In the genomic region with DNA sequence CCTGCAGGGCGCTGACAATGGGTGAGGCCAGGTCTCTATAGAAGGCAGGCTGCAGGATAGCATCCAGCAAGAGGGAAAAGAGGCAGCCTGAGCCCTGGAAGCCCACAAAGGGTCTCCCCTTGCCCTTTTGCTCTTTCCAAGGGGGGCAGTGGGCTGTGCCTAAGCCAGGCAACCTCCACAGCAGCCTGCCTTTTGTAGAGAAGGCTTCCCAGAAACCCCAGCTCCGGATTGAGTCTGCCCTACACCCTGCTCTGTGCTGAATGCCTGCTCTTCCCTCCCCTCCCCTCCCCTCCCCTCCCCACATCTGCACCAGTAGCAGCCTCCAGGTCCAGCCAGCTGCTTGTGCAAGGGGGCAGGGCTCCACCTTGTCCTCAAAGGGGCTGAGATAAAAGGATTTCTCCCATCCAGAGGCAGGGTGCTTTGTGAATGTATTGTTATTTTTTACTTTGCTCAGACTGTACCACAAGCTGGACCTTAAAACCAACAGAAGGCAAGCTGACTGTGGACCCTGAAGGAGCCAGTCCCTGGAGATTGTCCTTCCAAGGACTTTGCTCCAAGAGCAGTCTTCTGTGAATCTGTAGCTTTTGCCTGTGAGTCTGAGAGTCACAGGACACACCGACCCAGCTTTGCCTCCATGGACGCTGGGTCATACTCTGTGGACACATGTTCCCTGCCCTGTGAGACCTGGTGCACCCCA, we compare ENCODE assay signal across 11 mouse cellular contexts.
DNase-seq lines count a peak whose midpoint lies in the region; ATAC-seq and TF ChIP-seq lines count a peak whose summit lies in the region.
"Had no signal": no experiment of that assay in that cellular context is flagged by ENCODE, and none has a peak within 500 bp of the region (broad histone marks: within the 10 kb centered on the region; RNA-seq: fewer than 3 reads in every experiment).

No protein-coding gene starts in this region.

- WGBS in kidney, adult 2 months, result 5% methylated on average over 4 of the region's 4 CpGs
- WGBS in kidney, embryonic 14.5 days, result 7% methylated on average over 4 of the region's 4 CpGs
- 8% methylated on average over 4 of the region's 4 CpGs for WGBS in neural tube, embryonic 13.5 days

- H3K9me3 ChIP-seq in kidney, embryonic 14.5 days (ENCODE audit: control insufficient read depth, low read length), result no peaks in the 10 kb centered on the region
- no peaks in the 10 kb centered on the region for H3K9me3 ChIP-seq in neural tube, embryonic 13.5 days

- ATAC-seq in kidney, embryonic 14.5 days (ENCODE audit: low FRiP score, low TSS enrichment), result no peak
- ATAC-seq in neural tube, embryonic 13.5 days (ENCODE audit: low read depth), result peak; percentile 46; the same call in 1 of the 2 replicates
- no peak for ATAC-seq in cerebellum, adult (ENCODE audit: insufficient number of reproducible peaks, low FRiP score, low TSS enrichment)

- no peak overlapping the region for H3K9ac ChIP-seq in kidney, embryonic 14.5 days (ENCODE audit: low read depth, low read length)
- no peak overlapping the region for H3K9ac ChIP-seq in neural tube, embryonic 13.5 days

- peak; percentile 62 for DNase-seq in kidney, adult 2 months
- DNase-seq in embryo, embryonic 9.5 days (ENCODE audit: extremely low spot score), result peak; percentile 61
- DNase-seq in kidney, adult 9 months, result peak; percentile 56
- no peak for DNase-seq in right cerebral cortex, postnatal 36 days (ENCODE audit: low spot score in 2 of 2)
- DNase-seq: heart, postnatal 14 days; lung, adult 2 months; right cerebral cortex, postnatal 14 days had no signal

- no peak overlapping the region for H3K4me2 ChIP-seq in kidney, embryonic 14.5 days (replicated peaks; ENCODE audit: low read depth, low read length)
- peak overlapping the region; percentile 47 for H3K4me2 ChIP-seq in neural tube, embryonic 13.5 days

- no peak overlapping the region for H3K4me3 ChIP-seq in kidney, adult 2 months (ENCODE audit: insufficient read depth, low read depth, low read length)
- no peak overlapping the region for H3K4me3 ChIP-seq in kidney, embryonic 14.5 days (ENCODE audit: low read length)
- no peak overlapping the region for H3K4me3 ChIP-seq in neural tube, embryonic 13.5 days

- TF ChIP-seq POLR2A in kidney, adult 2 months (IDR thresholded peaks at IDR 0.05; ENCODE audit: low read depth, low read length), result no peak

- no peaks in the 10 kb centered on the region for H3K36me3 ChIP-seq in kidney, adult 2 months (ENCODE audit: control insufficient read depth, insufficient read depth, low read length)
- no peaks in the 10 kb centered on the region for H3K36me3 ChIP-seq in kidney, embryonic 14.5 days (ENCODE audit: control insufficient read depth, insufficient read depth, low read length)
- no peaks in the 10 kb centered on the region for H3K36me3 ChIP-seq in neural tube, embryonic 13.5 days

- H3K4me1 ChIP-seq in kidney, adult 2 months (ENCODE audit: control insufficient read depth, insufficient read depth, low read length), result no peaks in the 10 kb centered on the region
- no peaks in the 10 kb centered on the region for H3K4me1 ChIP-seq in kidney, embryonic 14.5 days (ENCODE audit: control insufficient read depth, insufficient read depth, low read length)
- peaks cover 25% of the 10 kb centered on the region for H3K4me1 ChIP-seq in neural tube, embryonic 13.5 days (replicated peaks)

- no peaks in the 10 kb centered on the region for H3K27me3 ChIP-seq in kidney, adult 2 months (replicated peaks; ENCODE audit: control insufficient read depth, insufficient read depth, low read length)
- H3K27me3 ChIP-seq in kidney, embryonic 14.5 days (ENCODE audit: control insufficient read depth, insufficient read depth, low read length), result peaks cover 37% of the 10 kb centered on the region
- H3K27me3 ChIP-seq in neural tube, embryonic 13.5 days, result peaks cover 62% of the 10 kb centered on the region

- TF ChIP-seq CTCF in kidney, adult 2 months (conservative IDR thresholded peaks at IDR 0.05; ENCODE audit: insufficient read depth, insufficient read length, low read depth, low read length), result no peak

- no peak overlapping the region for H3K27ac ChIP-seq in kidney, adult 2 months (ENCODE audit: insufficient read depth, low read depth, low read length)
- no peak overlapping the region for H3K27ac ChIP-seq in kidney, embryonic 14.5 days (ENCODE audit: low read depth, low read length)
- no peak overlapping the region for H3K27ac ChIP-seq in neural tube, embryonic 13.5 days (replicated peaks)
- H3K27ac ChIP-seq: stomach, postnatal 0 days had no signal

Comparison
In these comparisons a context has a peak if more than half of its experiments do, and no peak if none do; other contexts are left out.
1. DNase-seq: peak in kidney, adult 2 months (single experiment), embryo, embryonic 9.5 days (single experiment) and kidney, adult 9 months (single experiment); none in right cerebral cortex, postnatal 36 days (0 of 2).